Mouse (Mus musculus) midbrain, embryonic 15.5 days (tissue): Measurements from ENCODE around the gene Hist1h4h. TPM values are rescaled to one million over a fixed set of nuclear protein-coding genes. Genes with fewer than 3 reads are reported as not detected.
"Not testable (repeated sequence)": the region's sequence is repeated elsewhere in the genome, so short reads cannot be mapped to it uniquely, and the experiment has no call there.

Experiments used
- ATAC-seq: fragments of 200-750 bp; cut with Nextera tagmentation; replicated peaks from 2 replicates; pipeline ENCODE4 v1.8.0; 2017; ENCODE audit warnings: moderate TSS enrichment
- H3K27ac ChIP-seq: fragments of 300-500 bp; sonication (generic); 2 replicates; pipeline ENCODE4 v1.5.1; 2015; ENCODE audit warnings: mild to moderate bottlenecking, inconsistent platforms
- H3K27me3 ChIP-seq: fragments of 300-500 bp; sonication (generic); replicated peaks from 2 replicates; pipeline ENCODE4 v1.6.1; 2015; ENCODE audit warnings: inconsistent platforms
- H3K36me3 ChIP-seq: fragments of 300-500 bp; sonication (generic); replicated peaks from 2 replicates; pipeline ENCODE4 v1.6.1; 2015; ENCODE audit warnings: inconsistent platforms
- H3K4me1 ChIP-seq: fragments of 300-500 bp; sonication (generic); 2 replicates; pipeline ENCODE4 v1.6.1; 2015; ENCODE audit warnings: inconsistent platforms
- H3K4me2 ChIP-seq: fragments of 300-500 bp; sonication (generic); 2 replicates; pipeline ENCODE4 v1.6.1; 2015; ENCODE audit warnings: inconsistent platforms, mild to moderate bottlenecking, moderate library complexity
- H3K4me3 ChIP-seq: fragments of 300-500 bp; sonication (generic); 2 replicates; pipeline ENCODE4 v1.5.1; 2015; ENCODE audit warnings: mild to moderate bottlenecking, inconsistent platforms
- H3K9ac ChIP-seq: fragments of 300-500 bp; sonication (generic); 2 replicates; pipeline ENCODE4 v1.6.1; 2015; ENCODE audit warnings: mild to moderate bottlenecking, inconsistent platforms
- H3K9me3 ChIP-seq: fragments of 300-500 bp; sonication (generic); 2 replicates; pipeline ENCODE4 v1.6.1; 2016; ENCODE audit warnings: inconsistent platforms
- WGBS: fragments of 180-500 bp; shearing (Covaris S2); methylation state at CpG from one replicate; pipeline ENCODE4 v1.1.7; 2015; ENCODE audit warnings: mixed read lengths; 5-methylcytosine and 5-hydroxymethylcytosine counted together
- polyA plus RNA-seq: library from polyadenylated mRNA; unstranded; fragments of >200 nt; fragmentation: Nextera tagmentation; extraction: Ambion mirVana; gene quantifications from 2 replicates; pipeline ENCODE4 v1.2.1, GENCODE M21; 2015

Hist1h4h gene
- polyA plus RNA-seq, 1 experiment from 2014 or later, result 3.3 TPM

- ATAC-seq, result 0 out of 2 replicates have a peak, but pooled peaks have one; percentile 0
- H3K4me3 ChIP-seq, result peak overlapping the region; percentile 45
- WGBS, result under 1% methylated on average over 13 of the region's 34 CpGs
- not testable (repeated sequence) for H3K27me3 ChIP-seq, H3K36me3 ChIP-seq, H3K9me3 ChIP-seq
- H3K9ac ChIP-seq, result peak overlapping the region; percentile 65
- peak overlapping the region; percentile 96 for H3K27ac ChIP-seq
- peak overlapping the region; percentile 75 for H3K4me2 ChIP-seq
- H3K4me1 ChIP-seq, result peaks cover 34% of the 10 kb centered on the region
Measured at GRCm38 (mm10) chr13:23571504-23572217, 40.8 kb downstream of the Hist1h4h start.

- Histone ChIP-seq H3K27ac (peak overlapping the region; percentile 96), H3K4me1 (peaks cover 42% of the 10 kb centered on the region), H3K4me3 (peak overlapping the region; percentile 45), H3K36me3 (no peaks in the 10 kb centered on the region), H3K27me3 (no peaks in the 10 kb centered on the region), H3K4me2 (peak overlapping the region; percentile 75), H3K9me3 (no peaks in the 10 kb centered on the region), H3K9ac (peak overlapping the region; percentile 65; the same call in 1 of the 2 replicates)
- WGBS, result 39% methylated on average over 2 of the region's 2 CpGs
- ATAC-seq, result no peak
Measured at GRCm38 (mm10) chr13:23572218-23573033, 41.6 kb downstream of the Hist1h4h start.

- Histone ChIP-seq H3K27ac (peak overlapping the region; percentile 86), H3K4me2 (peak overlapping the region; percentile 75), H3K4me1 (peaks cover 42% of the 10 kb centered on the region), H3K4me3 (peak overlapping the region; percentile 36)
- H3K9me3 ChIP-seq, H3K36me3 ChIP-seq, H3K27me3 ChIP-seq, ATAC-seq, H3K9ac ChIP-seq: not testable (repeated sequence)
- WGBS, result 8% methylated on average over 20 of the region's 20 CpGs
Measured at GRCm38 (mm10) chr13:23573034-23573897, 42.4 kb downstream of the Hist1h4h start.

- H3K36me3 ChIP-seq, H3K9me3 ChIP-seq, H3K27me3 ChIP-seq, H3K9ac ChIP-seq: not testable (repeated sequence)
- peak; percentile 92 for ATAC-seq
- WGBS, result under 1% methylated on average over 42 of the region's 42 CpGs
- peak within 1 kb of the TSS; percentile 86 for H3K27ac ChIP-seq
- peak within 1 kb of the TSS; percentile 75 for H3K4me2 ChIP-seq
- peak within 1 kb of the TSS; percentile 41 for H3K4me3 ChIP-seq
- peaks cover 42% of the 10 kb centered on the region for H3K4me1 ChIP-seq
Measured at GRCm38 (mm10) chr13:23573898-23574524, 43.2 kb downstream of the Hist1h4h start, which contains the start of the genes Hist1h2bf and Hist1h2ad. Gene Hist1h2bf (minus strand): TSS chr13:23574196. Gene Hist1h2ad (plus strand): TSS chr13:23574381.

GRCm38 (mm10) chr13:23574546-23575170 is 43.8 kb downstream of the Hist1h4h start:
- Histone ChIP-seq H3K4me2 (peak overlapping the region; percentile 75), H3K27ac (peak overlapping the region; percentile 86), H3K4me1 (peaks cover 42% of the 10 kb centered on the region), H3K4me3 (peak overlapping the region; percentile 36)
- H3K9me3 ChIP-seq, H3K36me3 ChIP-seq, H3K27me3 ChIP-seq, H3K9ac ChIP-seq: not testable (repeated sequence)
- ATAC-seq, result peak; percentile 3
- under 1% methylated on average over 14 of the region's 39 CpGs for WGBS

GRCm38 (mm10) chr13:23575271-23575851 is 44.5 kb downstream of the Hist1h4h start, which contains the start of gene Hist1h3d:
Gene Hist1h3d (plus strand): TSS chr13:23575763.
- peak; percentile 51 for ATAC-seq
- no peaks in the 10 kb centered on the region for H3K9me3 ChIP-seq
- peak within 1 kb of the TSS; percentile 55 for H3K9ac ChIP-seq
- H3K4me1 ChIP-seq, result peaks cover 37% of the 10 kb centered on the region
- 0% methylated on average over 18 of the region's 18 CpGs for WGBS
- peak within 1 kb of the TSS; percentile 41 for H3K4me3 ChIP-seq
- H3K36me3 ChIP-seq, result no peaks in the 10 kb centered on the region
- peak within 1 kb of the TSS; percentile 75 for H3K4me2 ChIP-seq
- no peaks in the 10 kb centered on the region for H3K27me3 ChIP-seq
- H3K27ac ChIP-seq, result peak within 1 kb of the TSS; percentile 80

- Histone ChIP-seq H3K4me3 (peak overlapping the region; percentile 41), H3K4me2 (peak overlapping the region; percentile 75), H3K4me1 (peaks cover 40% of the 10 kb centered on the region), H3K27ac (peak overlapping the region; percentile 78), H3K9ac (peak overlapping the region; percentile 55)
- ATAC-seq, H3K36me3 ChIP-seq, H3K9me3 ChIP-seq, H3K27me3 ChIP-seq: not testable (repeated sequence)
- WGBS, result under 1% methylated on average over 11 of the region's 40 CpGs
Measured at GRCm38 (mm10) chr13:23575864-23576313, 45.0 kb downstream of the Hist1h4h start.

- peak overlapping the region; percentile 41 for H3K4me3 ChIP-seq
- H3K9ac ChIP-seq, result peak overlapping the region; percentile 55
- no peaks in the 10 kb centered on the region for H3K36me3 ChIP-seq
- peak overlapping the region; percentile 75 for H3K4me2 ChIP-seq
- peak overlapping the region; percentile 73; the same call in 1 of the 2 replicates for H3K27ac ChIP-seq
- no peaks in the 10 kb centered on the region for H3K27me3 ChIP-seq
- 5% methylated on average over 7 of the region's 7 CpGs for WGBS
- no peak for ATAC-seq
- peaks cover 42% of the 10 kb centered on the region for H3K4me1 ChIP-seq
- H3K9me3 ChIP-seq, result no peaks in the 10 kb centered on the region
Measured at GRCm38 (mm10) chr13:23576351-23576881, 45.6 kb downstream of the Hist1h4h start.

- Histone ChIP-seq H3K4me3 (peak overlapping the region; percentile 41), H3K4me1 (peaks cover 42% of the 10 kb centered on the region), H3K9me3 (no peaks in the 10 kb centered on the region), H3K9ac (0 out of 2 replicates have a peak overlapping the region, but pooled peaks have one; percentile 55), H3K36me3 (no peaks in the 10 kb centered on the region), H3K4me2 (peak overlapping the region; percentile 75), H3K27ac (no peak overlapping the region), H3K27me3 (no peaks in the 10 kb centered on the region)
- no peak for ATAC-seq
- whole genome bisulfite sequencing, result 47% methylated on average over 6 of the region's 6 CpGs
Measured at GRCm38 (mm10) chr13:23576906-23577639, 46.2 kb downstream of the Hist1h4h start.

GRCm38 (mm10) chr13:23577835-23578234 is 47.0 kb downstream of the Hist1h4h start:
- WGBS, result 97% methylated on average over 1 of the region's 1 CpGs
- ATAC-seq, result no peak

More at GRCm38 (mm10) chr13:23577835-23578234, 47.0 kb downstream of the Hist1h4h start:
- Histone ChIP-seq H3K9me3 (no peaks in the 10 kb centered on the region), H3K9ac (no peak overlapping the region), H3K4me1 (peaks cover 42% of the 10 kb centered on the region), H3K36me3 (no peaks in the 10 kb centered on the region), H3K4me3 (no peak overlapping the region), H3K27ac (no peak overlapping the region), H3K27me3 (no peaks in the 10 kb centered on the region), H3K4me2 (no peak overlapping the region)
